Mouse (Mus musculus) brain, embryonic 14.5 days (tissue): ENCODE measurements at regions not wholly inside any gene's neighbourhood (a gene's known extent, or its start where the extent isn't known, plus 50 kb on each side); places are given as distances from the start of the nearest gene placed in this dataset.

Experiments
- DNase-seq: peaks from one replicate; pipeline ENCODE4 v3.0.0-alpha.2; 2011; ENCODE audit warnings: low read depth
- CTCF ChIP-seq: fragments of 200-500 bp; IDR thresholded peaks from 2 replicates; pipeline ENCODE4 v1.5.1; 2012; ENCODE audit warnings: inconsistent platforms, mild to moderate bottlenecking, moderate library complexity, borderline replicate concordance; ENCODE audit not compliant: insufficient read depth, insufficient read length; ENCODE audit errors: extremely low read depth
- POLR2A ChIP-seq: fragments of 200-500 bp; IDR thresholded peaks from 2 replicates; pipeline ENCODE4 v1.6.1; 2012; ENCODE audit warnings: mild to moderate bottlenecking, inconsistent platforms, borderline replicate concordance; ENCODE audit not compliant: poor library complexity, insufficient read depth, insufficient read length, severe bottlenecking; ENCODE audit errors: extremely low read depth

GRCm38 (mm10) chr3:38695836-38696235 lies 190.9 kb upstream of the Fat4 start:
- DNase-seq: peak; percentile 74
- TF ChIP-seq CTCF (no peak), POLR2A (no peak)

- no peak for DNase-seq
- TF ChIP-seq CTCF (no peak), POLR2A (no peak)
Measured at GRCm38 (mm10) chr3:38692768-38693167, 194.0 kb upstream of the Fat4 start.

- TF ChIP-seq CTCF: no peak
- TF ChIP-seq POLR2A: no peak
- no peak for DNase-seq
Measured at GRCm38 (mm10) chr3:38684247-38684991, 199.8 kb upstream of the Ankrd50 start.

- TF ChIP-seq POLR2A: no peak
- no peak for TF ChIP-seq CTCF
Measured at GRCm38 (mm10) chr3:38663670-38664494, 179.2 kb upstream of the Ankrd50 start.

GRCm38 (mm10) chr3:38663023-38663422 lies 178.4 kb upstream of the Ankrd50 start:
- DNase-seq: no peak
- TF ChIP-seq CTCF (peak; percentile 52), POLR2A (no peak)

More at GRCm38 (mm10) chr3:38663670-38664494, 179.2 kb upstream of the Ankrd50 start:
- peak; percentile 88 for DNase-seq

GRCm38 (mm10) chr3:38656790-38657189 lies 172.1 kb upstream of the Ankrd50 start:
- TF ChIP-seq CTCF (no peak), POLR2A (no peak)
- no peak for DNase-seq

- peak; percentile 72 for DNase-seq
- no peak for TF ChIP-seq CTCF
- TF ChIP-seq POLR2A: no peak
Measured at GRCm38 (mm10) chr3:38653928-38654327, 169.3 kb upstream of the Ankrd50 start.

GRCm38 (mm10) chr3:38652985-38653685 lies 168.5 kb upstream of the Ankrd50 start:
- DNase-seq: peak; percentile 59
- TF ChIP-seq CTCF (no peak), POLR2A (no peak)

- no peak for TF ChIP-seq POLR2A
- DNase-seq: no peak
Measured at GRCm38 (mm10) chr3:38650176-38650575, 165.5 kb upstream of the Ankrd50 start.

GRCm38 (mm10) chr3:38648633-38649032 lies 164.0 kb upstream of the Ankrd50 start:
- DNase-seq: no peak
- TF ChIP-seq POLR2A: no peak
- no peak for TF ChIP-seq CTCF

- TF ChIP-seq POLR2A (no peak), CTCF (no peak)
- DNase-seq: no peak
Measured at GRCm38 (mm10) chr3:38647737-38648330, 163.2 kb upstream of the Ankrd50 start.
